Mouse (Mus musculus): ENCODE measurements around the gene 1810010D01Rik. TPM values are rescaled to one million over a fixed set of nuclear protein-coding genes. Genes with fewer than 3 reads are reported as not detected.

The 1810010D01Rik gene
- not detected for total RNA-seq (2021)
- long read RNA-seq, experiment 1, partial matches to known transcripts = 0 of 1 reads
- long read RNA-seq, experiment 1, other reads (novel, unspliced or antisense) = 1 of 1 reads
- long read RNA-seq, experiment 2 = 0 reads

- DNase-seq (ENCODE audit: low spot score in 2 of 2) = no peak
Observed at GRCm38 (mm10) chr7:145208006-145208405, at the start of gene 1810010D01Rik. Gene 1810010D01Rik, minus strand, starts transcription at chr7:145208119.

- no peak for DNase-seq (ENCODE audit: low spot score in 2 of 2)
Observed at GRCm38 (mm10) chr7:145256092-145256491, 48.2 kb upstream of the 1810010D01Rik start.

DNA sequence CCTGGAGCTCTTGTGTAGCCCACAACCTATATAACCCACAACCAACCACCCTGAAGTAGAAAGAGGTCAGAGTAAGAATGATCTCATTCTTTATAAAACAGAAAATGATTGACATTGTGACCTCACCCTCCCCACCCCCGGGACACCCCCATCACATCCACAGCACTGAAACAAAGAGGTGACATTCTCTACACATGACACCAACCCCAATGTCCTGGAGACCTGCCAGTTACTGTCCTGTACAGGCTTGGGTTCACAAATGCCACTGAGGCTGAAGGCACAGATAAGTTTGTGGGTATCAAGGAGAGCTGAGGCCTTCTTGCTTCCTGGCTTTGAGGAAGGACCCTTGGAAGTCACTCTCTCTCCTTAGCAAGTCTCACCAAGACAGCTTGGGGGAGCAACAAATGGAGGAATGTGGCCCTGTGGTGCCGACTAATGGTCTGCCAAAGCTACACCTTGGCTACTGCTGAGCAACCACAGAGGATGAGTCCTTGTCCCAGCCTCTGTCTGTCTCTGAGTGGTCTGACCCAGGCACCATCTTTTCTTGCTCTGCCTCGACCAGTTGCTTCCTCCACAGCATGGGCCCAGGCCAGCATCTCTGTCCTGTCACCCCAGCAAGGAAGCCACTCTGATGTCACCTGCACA, 46.2 kb upstream of the 1810010D01Rik start:
- no peak for DNase-seq (ENCODE audit: low spot score in 2 of 2)

GRCm38 (mm10) chr7:145252715-145253476, 45.0 kb upstream of the 1810010D01Rik start:
- DNase-seq (ENCODE audit: low spot score in 2 of 2) = peak; percentile 76 to 84

DNA sequence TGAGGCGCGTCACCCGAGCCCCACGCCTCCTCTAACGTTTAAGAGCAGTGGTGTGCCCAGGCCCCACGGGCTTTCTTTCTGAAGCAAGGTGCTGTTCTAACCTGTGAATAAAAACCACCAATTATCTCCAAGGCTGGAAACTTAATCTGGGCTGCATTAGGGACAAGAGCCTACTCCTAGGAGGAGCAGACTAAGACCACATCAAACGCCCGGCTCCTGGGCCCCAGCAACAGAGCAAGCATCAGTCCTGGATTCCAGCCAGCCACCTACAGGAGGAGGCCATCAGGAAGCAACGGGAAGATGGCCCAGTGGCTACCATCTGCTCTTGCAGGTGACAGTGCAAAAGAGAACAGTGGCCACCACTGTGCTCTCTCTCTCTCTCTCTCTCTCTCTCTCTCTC, 42.3 kb upstream of the 1810010D01Rik start:
- DNase-seq (ENCODE audit: low spot score in 2 of 2) = no peak

DNA sequence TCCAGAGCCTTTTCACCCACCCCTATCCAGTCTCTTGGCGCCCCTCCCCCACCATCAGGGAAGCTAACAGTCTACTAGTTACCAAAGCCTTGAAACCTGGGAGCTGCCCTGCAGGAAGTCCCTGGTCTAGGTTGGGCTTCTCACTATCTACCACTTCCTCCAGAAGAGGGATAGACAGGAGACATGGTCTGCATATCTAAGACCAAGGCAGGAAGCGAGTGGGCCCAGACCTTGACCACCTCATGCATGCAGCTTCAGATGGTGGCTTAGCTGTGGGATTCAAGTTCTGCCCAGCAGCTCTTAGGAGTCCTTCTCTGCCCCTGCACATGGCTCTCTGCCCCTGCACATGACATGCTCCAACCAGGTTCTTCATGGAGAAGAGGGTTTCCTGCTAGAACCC, 41.0 kb upstream of the 1810010D01Rik start:
- DNase-seq (ENCODE audit: low spot score in 2 of 2) = no peak

- peak; percentile 83 to 84 for DNase-seq (ENCODE audit: low spot score in 2 of 2)
Observed at GRCm38 (mm10) chr7:145242851-145243712, 35.2 kb upstream of the 1810010D01Rik start.

GRCm38 (mm10) chr7:145242028-145242427, 34.1 kb upstream of the 1810010D01Rik start:
- no peak for DNase-seq (ENCODE audit: low spot score in 2 of 2)

- no peak for DNase-seq (ENCODE audit: low spot score in 2 of 2)
Observed at GRCm38 (mm10) chr7:145240929-145241328, 33.0 kb upstream of the 1810010D01Rik start.

DNA sequence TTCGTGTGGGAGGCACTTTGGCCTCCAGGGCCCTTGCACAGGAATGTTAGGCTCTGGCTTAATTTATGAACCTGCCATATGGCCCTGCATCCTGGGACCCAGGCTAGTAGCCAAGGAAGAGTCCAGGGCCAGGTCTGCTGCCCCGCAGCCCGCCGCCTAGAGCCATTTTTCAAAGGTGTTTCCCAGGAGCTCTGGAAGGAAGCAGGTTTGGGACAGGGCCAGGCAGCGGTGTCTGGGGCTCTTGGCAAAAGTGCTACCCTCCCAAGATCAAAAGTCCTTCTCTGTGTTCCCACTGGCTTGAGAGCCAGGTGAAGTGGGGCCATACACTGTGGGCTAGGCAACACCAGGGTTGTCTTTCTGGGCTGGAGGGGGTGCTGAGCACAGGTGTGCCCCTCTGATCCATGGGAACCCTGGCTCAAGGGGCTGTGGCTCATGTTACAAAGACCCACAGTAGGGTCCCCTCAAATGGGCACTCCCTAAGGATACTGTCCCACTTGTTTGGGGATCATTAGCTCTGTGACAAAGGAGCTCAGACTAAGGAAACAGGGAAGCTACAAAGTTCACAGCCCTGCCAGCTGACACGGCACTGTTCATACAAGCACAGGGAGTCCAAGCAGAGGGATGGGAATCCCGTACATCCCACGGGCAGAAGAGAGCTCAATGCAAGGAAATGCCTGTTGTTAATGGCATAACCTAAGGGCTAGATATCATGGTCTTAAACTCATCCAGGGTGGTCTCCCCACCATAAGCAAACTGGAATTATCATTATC, 32.0 kb upstream of the 1810010D01Rik start:
- DNase-seq (ENCODE audit: low spot score in 2 of 2) = no peak

DNA sequence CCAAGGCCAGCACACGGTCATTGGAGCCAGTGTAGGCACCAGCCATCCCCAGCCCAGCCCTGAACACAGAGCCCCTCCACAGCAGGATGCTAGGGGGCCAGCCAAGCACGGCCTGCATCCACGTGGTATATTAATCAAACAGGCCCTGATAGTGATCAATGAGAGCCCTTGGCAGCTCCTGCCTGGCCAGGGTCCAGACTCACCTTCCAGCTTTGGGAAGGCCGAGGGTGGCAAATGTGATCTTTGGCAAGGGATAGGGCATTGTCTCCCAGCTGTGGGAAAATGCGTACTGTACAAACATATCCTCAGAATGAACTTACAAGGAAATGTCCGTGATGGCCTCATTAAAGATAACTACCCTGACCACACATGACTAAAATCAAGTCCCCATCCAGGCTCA, 31.2 kb upstream of the 1810010D01Rik start:
- DNase-seq (ENCODE audit: low spot score in 2 of 2) = no peak

DNA sequence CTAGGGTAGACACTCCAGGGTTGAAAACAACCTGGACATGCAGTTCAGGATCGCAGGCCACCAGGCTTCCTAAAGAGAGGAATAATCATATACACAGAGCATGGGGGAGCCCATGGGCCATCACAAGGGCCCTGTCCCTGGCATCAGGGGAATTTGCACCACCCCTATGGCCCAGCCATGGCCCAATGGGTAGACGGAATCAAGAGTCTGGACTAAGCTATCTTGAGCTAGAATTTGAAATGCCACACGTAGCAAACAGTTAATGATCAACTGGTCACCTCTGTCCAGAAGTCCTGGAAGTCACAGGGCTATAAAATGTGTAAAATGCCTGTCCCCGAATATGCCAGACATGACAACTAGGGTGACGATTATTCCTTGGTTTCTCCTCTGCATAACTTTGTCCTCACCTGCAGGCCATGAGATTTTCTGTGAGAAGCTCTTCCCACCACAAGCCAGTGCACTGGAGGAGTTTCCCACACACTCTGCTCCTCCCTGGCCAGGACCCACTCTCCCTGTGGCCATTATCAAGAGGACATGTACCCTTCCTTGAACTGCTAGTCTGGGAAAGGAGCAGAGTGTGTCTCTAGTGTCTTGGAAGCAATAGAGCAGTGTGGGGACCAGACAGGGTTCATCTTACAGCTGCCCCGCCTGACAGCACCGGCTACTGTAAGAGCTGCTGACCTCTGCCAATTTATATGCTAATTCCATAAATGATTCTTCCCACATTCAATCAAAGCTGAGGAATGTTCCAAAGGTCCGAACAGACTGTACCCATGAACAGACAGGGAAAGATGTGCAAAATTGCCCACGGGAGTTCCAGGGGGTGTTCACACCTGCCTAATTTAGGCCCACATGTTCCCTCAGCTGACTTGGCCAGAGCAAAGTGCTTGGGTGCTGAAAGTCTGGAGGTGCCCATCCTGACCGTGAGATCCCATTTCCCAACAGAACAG, 27.2 kb upstream of the 1810010D01Rik start:
- DNase-seq (ENCODE audit: low spot score in 2 of 2) = no peak

- no peak for DNase-seq (ENCODE audit: low spot score in 2 of 2)
Observed at GRCm38 (mm10) chr7:145231659-145232058, 23.7 kb upstream of the 1810010D01Rik start.

DNA sequence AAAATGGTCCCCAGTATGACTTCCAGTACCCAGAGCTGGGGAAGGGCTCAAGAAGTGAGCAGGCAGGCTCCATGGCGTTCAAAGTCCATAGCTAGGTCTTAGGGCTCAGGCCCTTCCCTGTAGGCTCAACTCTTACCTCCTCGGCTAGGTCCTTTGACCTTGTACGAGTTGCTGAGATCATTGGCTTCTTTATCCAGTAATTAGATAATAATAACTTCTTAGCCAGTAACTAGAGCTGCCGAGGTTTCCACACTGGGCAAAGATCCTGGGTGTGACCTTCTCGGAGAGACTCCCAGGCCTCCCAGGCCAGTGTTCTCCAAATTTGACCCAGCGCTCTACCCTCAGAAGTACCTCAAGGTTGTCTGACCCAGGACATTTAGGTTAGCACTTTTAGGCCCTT, 18.7 kb upstream of the 1810010D01Rik start:
- no peak for DNase-seq (ENCODE audit: low spot score in 2 of 2)

GRCm38 (mm10) chr7:145225626-145226025, 17.7 kb upstream of the 1810010D01Rik start:
- no peak for DNase-seq (ENCODE audit: low spot score in 2 of 2)

DNA sequence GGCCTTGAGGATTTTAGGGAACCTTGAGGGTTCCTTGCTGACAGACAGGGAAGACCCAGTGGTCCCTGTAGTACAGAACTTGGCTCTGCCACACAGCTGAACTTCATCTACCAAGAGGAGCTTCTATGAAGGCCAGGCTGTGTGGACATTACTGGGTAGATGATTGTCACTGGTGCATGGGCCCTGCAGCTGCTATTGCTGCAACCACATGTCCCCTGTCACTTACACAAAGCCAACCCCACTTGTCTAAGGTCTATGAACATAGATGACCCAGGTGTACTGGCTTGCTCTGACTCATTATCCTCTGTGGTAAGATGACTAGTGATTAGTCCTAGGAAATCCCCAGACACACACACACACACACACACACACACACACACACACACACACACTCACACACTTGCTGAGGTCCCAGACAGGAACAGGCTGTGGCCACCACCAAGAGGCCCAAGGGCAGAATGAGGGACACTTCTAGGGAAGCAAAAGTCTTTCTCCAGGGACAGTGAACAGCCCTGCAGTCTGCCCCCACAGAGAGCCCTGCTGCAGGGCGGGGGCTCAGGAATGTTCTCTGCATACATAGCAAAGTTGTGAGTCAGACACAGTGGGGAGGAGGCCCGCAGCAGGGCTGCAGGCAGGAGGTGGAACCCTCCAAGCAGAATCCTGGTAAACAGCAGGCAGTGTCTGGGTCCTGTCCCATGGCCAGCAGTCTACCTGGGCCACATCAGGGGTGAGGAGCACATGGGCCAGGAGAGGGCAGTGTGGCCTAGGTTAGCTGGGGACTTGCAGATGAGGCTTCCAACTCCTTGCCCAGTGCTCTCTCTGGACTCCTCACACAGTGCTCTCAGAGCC, 14.1 kb upstream of the 1810010D01Rik start:
- peak; percentile 35 to 37 for DNase-seq (ENCODE audit: low spot score in 2 of 2)

DNA sequence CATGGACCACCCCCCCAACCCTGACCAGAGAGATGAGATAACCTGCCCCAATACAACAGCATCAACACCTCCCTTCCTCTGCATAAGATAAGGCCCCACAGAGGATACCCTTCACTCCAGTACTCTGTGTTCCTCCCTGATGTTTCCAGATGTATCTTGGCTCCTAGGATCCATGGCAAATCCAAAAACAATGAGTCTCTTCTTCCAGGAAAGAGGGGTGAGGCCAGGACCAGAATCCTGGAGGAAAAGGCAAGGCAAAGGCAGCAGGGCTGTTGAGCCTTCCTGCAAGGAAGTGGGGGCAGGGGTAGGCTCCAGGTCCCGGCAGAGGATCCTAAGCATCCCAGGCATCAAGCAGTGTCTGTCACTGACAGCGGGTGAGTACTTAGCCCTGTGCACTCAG, 13.4 kb upstream of the 1810010D01Rik start:
- no peak for DNase-seq (ENCODE audit: low spot score in 2 of 2)

DNA sequence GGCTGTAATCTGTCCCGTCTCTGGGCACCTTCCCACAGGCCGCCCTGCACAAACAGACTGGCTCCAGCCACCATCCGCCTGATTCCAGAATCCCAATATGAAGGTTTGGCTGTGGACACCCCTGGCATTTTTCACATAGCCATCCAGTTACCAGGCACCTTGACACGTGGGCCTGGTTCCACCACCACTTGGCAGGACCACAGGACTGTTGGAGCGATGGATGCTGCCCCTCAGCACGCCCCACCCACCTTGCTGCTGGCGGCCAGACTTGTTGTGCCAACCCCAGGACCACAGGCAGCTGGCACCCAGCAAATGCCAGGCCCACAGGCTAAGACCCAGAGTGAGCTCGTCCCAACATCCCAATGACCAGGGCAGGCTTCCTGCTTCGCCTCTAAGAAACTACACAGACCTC, 11.5 kb upstream of the 1810010D01Rik start:
- no peak for DNase-seq (ENCODE audit: low spot score in 2 of 2)

DNA sequence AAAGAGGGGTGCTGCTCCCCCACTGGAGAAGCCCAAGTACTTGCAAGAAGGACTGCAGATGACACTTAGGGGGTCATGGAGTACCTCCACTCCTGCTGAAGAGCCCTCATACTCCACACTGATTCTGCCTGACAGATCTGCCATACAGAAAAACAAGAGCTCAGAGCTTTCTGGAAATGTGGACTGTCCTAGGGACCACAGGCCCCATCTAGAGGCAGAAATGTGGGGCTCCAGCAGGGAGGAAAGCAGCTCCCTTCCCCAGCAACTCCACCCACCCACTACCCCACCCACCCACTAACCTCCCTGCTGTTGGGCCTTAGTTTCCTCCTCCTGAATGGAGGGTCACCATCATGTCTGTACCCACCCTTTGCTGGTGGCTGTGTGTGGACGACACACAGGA, 8.7 kb upstream of the 1810010D01Rik start:
- DNase-seq (ENCODE audit: low spot score in 2 of 2) = no peak

All from adrenal gland, adult 18-20 months (tissue).